Mouse (Mus musculus): ENCODE measurements around the gene Slc9a9. TPM values are rescaled to one million over a fixed set of nuclear protein-coding genes. Genes with fewer than 3 reads are reported as not detected.

The Slc9a9 gene
- polyA plus RNA-seq, 1 experiment from 2014 or later, result 3.2 TPM

DNA sequence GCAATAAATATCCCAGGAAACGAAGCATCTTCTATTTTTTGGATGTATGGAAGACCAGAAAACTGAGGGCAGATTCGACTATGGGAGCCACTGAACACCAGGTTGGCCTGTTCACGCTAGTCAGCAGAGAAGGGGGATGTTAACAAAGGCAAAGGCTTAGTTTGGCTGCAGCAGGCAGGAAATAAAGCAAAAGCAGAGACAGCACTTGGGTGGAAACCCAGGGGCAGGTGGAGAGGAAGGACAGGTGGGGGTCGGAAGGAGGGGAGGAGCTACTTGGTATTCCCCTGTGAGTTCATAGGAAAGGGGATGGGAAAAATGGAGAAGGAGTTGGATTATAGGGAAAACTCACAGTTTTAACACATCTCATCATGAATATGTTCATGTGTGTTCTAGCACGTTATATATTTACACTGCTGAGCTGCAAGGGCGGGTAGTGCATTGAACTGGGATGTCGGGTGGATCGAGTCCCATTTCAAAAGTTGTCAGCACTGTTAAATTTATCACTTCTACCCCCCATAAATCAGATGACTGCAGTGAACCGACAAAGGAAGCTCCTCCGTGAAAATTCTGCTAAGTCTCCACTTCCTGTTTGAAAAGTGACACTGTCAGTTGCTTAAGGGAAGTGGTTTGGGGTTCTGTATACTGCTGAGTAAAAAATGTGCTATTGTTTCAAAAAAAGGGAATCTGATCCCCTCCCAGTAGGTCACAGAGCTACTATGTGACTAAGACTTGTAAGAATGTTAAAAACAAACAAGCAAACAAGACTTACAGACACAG is 21.8 kb downstream of the Slc9a9 start:
- no peak overlapping the region for H3K4me2 ChIP-seq (ENCODE audit: low read depth, low read length)
- no peaks in the 10 kb centered on the region for H3K36me3 ChIP-seq (ENCODE audit: control insufficient read depth, insufficient read depth)
- no peaks in the 10 kb centered on the region for H3K9me3 ChIP-seq (replicated peaks; ENCODE audit: control insufficient read depth, low read length)
- no peak overlapping the region for H3K4me3 ChIP-seq (ENCODE audit: low read depth, low read length)
- no peak overlapping the region for H3K9ac ChIP-seq (ENCODE audit: low read depth, low read length)
- H3K4me1 ChIP-seq (ENCODE audit: control insufficient read depth, low read depth, low read length), result peaks cover 30% of the 10 kb centered on the region
- no peak overlapping the region for H3K27ac ChIP-seq (ENCODE audit: low read length)
- 15% methylated on average over 10 of the region's 10 CpGs for WGBS (ENCODE audit: insufficient replicate concordance)
- H3K27me3 ChIP-seq (ENCODE audit: control insufficient read depth, insufficient read depth, low read depth, low read length), result no peaks in the 10 kb centered on the region
- ATAC-seq (ENCODE audit: low read depth), result peak; percentile 32

DNA sequence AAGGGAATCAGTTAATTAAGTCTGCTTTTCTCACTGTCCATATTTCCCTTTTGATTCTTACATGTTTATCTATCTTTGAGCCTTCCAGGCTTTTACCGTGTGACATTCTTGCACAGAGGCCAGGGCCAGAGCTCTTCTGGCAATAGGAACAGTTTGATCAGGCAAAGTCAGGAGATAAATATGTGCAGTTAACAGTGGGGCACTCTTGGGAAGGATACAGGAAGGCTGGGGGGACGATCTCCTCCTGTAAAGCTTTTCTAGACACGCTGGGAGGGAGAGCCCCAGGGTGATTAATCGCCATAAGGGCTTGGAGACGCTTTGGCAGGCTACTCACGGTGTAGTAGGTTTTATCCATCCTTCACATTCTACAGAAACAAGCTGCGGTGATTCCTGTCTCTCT is 22.4 kb downstream of the Slc9a9 start:
- 15% methylated on average over 7 of the region's 7 CpGs for WGBS (ENCODE audit: insufficient replicate concordance)
- ATAC-seq (ENCODE audit: low read depth), result no peak
- Histone ChIP-seq H3K4me1 (ENCODE audit: control insufficient read depth, low read depth, low read length) (peaks cover 36% of the 10 kb centered on the region), H3K27ac (ENCODE audit: low read length) (peak overlapping the region; percentile 58; the same call in 1 of the 2 replicates), H3K36me3 (ENCODE audit: control insufficient read depth, insufficient read depth) (no peaks in the 10 kb centered on the region), H3K9ac (ENCODE audit: low read depth, low read length) (no peak overlapping the region), H3K4me2 (ENCODE audit: low read depth, low read length) (no peak overlapping the region), H3K9me3 (replicated peaks; ENCODE audit: control insufficient read depth, low read length) (no peaks in the 10 kb centered on the region), H3K27me3 (ENCODE audit: control insufficient read depth, insufficient read depth, low read depth, low read length) (no peaks in the 10 kb centered on the region), H3K4me3 (ENCODE audit: low read depth, low read length) (no peak overlapping the region)

DNA sequence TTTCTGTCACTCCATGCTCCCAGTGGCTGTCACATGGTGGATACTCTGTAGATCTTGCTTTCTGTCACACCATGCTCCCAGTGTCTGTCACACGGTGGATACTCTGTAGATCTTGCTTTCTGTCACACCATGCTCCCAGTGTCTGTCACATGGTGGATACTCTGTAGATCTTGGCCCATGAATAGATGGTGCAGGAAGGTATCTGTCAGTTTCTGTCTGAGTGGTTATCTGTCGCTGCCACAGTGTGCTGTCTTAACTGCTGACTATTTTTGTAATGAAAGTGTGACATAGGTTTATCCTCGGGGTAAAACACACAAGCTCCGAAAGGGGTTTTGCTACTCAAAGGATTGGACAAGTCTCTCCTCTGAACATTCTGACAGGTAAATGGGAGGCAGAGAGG is 24.5 kb downstream of the Slc9a9 start:
- no peaks in the 10 kb centered on the region for H3K9me3 ChIP-seq (replicated peaks; ENCODE audit: control insufficient read depth, low read length)
- H3K27ac ChIP-seq (ENCODE audit: low read length), result peak overlapping the region; percentile 41
- ATAC-seq (ENCODE audit: low read depth), result peak; percentile 48
- H3K4me3 ChIP-seq (ENCODE audit: low read depth, low read length), result no peak overlapping the region
- H3K4me1 ChIP-seq (ENCODE audit: control insufficient read depth, low read depth, low read length), result peaks cover 37% of the 10 kb centered on the region
- H3K4me2 ChIP-seq (ENCODE audit: low read depth, low read length), result no peak overlapping the region; the same call in 1 of the 2 replicates
- no peaks in the 10 kb centered on the region for H3K27me3 ChIP-seq (ENCODE audit: control insufficient read depth, insufficient read depth, low read depth, low read length)
- WGBS (ENCODE audit: insufficient replicate concordance), result 23% methylated on average over 4 of the region's 4 CpGs
- H3K9ac ChIP-seq (ENCODE audit: low read depth, low read length), result no peak overlapping the region
- no peaks in the 10 kb centered on the region for H3K36me3 ChIP-seq (ENCODE audit: control insufficient read depth, insufficient read depth)

DNA sequence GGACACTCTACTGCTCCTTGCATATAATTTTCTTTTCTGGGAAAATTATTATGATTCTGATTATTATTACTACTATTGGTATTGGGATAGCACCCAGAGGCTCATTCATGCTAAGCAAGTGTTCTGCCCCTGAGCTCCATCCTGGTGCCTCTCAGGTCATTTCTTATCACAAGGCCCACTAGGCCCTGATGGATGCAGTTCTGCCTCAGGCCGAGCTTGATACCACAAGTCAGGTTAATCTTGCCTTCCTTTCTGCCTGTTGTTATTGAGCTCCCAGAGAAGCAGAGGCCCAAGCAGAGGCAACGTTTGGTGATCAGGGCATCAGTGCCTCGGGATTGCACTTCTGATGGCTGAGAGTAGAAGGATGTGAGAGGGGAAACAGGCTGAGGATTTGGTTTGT is 25.3 kb downstream of the Slc9a9 start:
- H3K9me3 ChIP-seq (replicated peaks; ENCODE audit: control insufficient read depth, low read length), result no peaks in the 10 kb centered on the region
- 21% methylated on average over 3 of the region's 3 CpGs for WGBS (ENCODE audit: insufficient replicate concordance)
- H3K27ac ChIP-seq (ENCODE audit: low read length), result peak overlapping the region; percentile 41
- peak; percentile 68 for ATAC-seq (ENCODE audit: low read depth)
- no peak overlapping the region for H3K4me3 ChIP-seq (ENCODE audit: low read depth, low read length)
- H3K27me3 ChIP-seq (ENCODE audit: control insufficient read depth, insufficient read depth, low read depth, low read length), result no peaks in the 10 kb centered on the region
- no peak overlapping the region; the same call in 1 of the 2 replicates for H3K4me2 ChIP-seq (ENCODE audit: low read depth, low read length)
- H3K9ac ChIP-seq (ENCODE audit: low read depth, low read length), result no peak overlapping the region
- peaks cover 37% of the 10 kb centered on the region for H3K4me1 ChIP-seq (ENCODE audit: control insufficient read depth, low read depth, low read length)
- H3K36me3 ChIP-seq (ENCODE audit: control insufficient read depth, insufficient read depth), result no peaks in the 10 kb centered on the region

DNA sequence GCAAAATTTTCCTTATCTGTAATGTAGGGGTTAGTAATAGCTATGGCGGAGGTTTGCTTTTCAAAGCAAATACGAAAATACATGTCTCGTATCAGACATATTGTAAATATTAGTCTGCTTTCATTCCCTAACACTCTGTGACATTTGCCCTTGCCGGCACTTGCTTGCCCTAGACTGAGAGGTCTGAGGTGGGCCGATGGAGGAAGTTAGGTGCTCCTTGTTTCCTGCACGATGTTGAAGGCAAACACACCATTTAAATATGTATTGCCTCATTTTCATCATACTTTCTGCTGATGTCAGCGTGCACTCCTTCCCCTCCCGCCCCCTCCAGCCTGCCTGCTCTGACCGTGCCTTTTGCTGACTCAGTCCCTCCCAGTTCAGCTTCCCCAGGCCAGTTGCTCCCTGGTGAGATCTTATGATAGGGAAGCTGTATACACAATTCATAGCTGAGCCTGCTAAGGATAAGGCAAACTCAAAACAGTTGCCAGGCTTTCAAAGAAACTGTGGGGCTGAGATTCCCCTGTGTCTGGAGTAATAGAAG is 26.9 kb downstream of the Slc9a9 start:
- Histone ChIP-seq H3K9me3 (replicated peaks; ENCODE audit: control insufficient read depth, low read length) (no peaks in the 10 kb centered on the region), H3K27ac (ENCODE audit: low read length) (peak overlapping the region; percentile 50), H3K9ac (ENCODE audit: low read depth, low read length) (no peak overlapping the region), H3K27me3 (ENCODE audit: control insufficient read depth, insufficient read depth, low read depth, low read length) (no peaks in the 10 kb centered on the region), H3K4me2 (ENCODE audit: low read depth, low read length) (0 out of 2 replicates have a peak overlapping the region, but pooled peaks have one; percentile 5), H3K36me3 (ENCODE audit: control insufficient read depth, insufficient read depth) (no peaks in the 10 kb centered on the region), H3K4me1 (ENCODE audit: control insufficient read depth, low read depth, low read length) (peaks cover 35% of the 10 kb centered on the region), H3K4me3 (ENCODE audit: low read depth, low read length) (no peak overlapping the region)
- WGBS (ENCODE audit: insufficient replicate concordance), result 29% methylated on average over 9 of the region's 9 CpGs
- peak; percentile 73 for ATAC-seq (ENCODE audit: low read depth)

DNA sequence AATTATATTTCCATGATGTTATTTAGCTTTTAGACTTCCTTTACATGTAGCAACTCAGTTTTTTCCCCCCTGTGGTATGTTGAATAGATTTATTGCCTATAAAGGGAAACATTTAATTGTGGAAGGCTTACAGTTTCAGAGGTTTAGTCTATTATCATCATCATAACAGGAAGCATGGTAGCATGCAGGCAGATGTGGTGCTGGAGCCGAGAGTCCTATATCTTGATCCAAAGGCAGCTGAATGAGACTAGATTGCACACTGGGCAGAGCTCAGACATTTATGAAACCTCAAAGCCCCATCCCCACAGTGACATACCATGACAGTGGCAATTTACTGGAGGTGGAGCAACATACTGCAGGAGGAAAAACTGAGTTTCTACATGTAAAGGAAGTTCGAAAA is 28.5 kb downstream of the Slc9a9 start:
- no peak overlapping the region for H3K9ac ChIP-seq (ENCODE audit: low read depth, low read length)
- H3K4me1 ChIP-seq (ENCODE audit: control insufficient read depth, low read depth, low read length), result peaks cover 27% of the 10 kb centered on the region
- H3K27me3 ChIP-seq (ENCODE audit: control insufficient read depth, insufficient read depth, low read depth, low read length), result no peaks in the 10 kb centered on the region
- no peaks in the 10 kb centered on the region for H3K9me3 ChIP-seq (replicated peaks; ENCODE audit: control insufficient read depth, low read length)
- no peak overlapping the region for H3K4me2 ChIP-seq (ENCODE audit: low read depth, low read length)
- 27% methylated on average over 2 of the region's 2 CpGs for WGBS (ENCODE audit: insufficient replicate concordance)
- ATAC-seq (ENCODE audit: low read depth), result no peak
- H3K27ac ChIP-seq (ENCODE audit: low read length), result no peak overlapping the region
- no peak overlapping the region for H3K4me3 ChIP-seq (ENCODE audit: low read depth, low read length)
- H3K36me3 ChIP-seq (ENCODE audit: control insufficient read depth, insufficient read depth), result no peaks in the 10 kb centered on the region

DNA sequence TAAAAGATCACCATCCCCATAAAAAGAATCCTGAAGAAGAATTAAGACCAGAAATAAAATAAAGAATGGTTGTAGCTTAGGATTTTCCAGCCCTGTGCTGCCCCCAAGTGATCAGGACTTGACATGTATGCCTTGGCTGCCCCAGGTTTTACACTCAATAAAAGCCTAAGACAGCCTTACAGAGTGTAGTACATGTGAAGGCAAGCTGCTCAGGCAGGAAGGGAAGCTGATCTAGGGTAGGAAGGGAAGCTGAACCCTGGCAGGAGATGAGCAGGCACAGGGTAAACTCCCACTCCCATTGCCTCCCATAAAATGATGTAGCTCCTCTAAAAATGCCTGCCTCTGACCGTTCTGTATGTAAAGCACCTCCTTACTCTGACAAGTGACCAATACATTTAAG is 30.8 kb downstream of the Slc9a9 start:
- Histone ChIP-seq H3K4me2 (ENCODE audit: low read depth, low read length) (no peak overlapping the region), H3K9me3 (replicated peaks; ENCODE audit: control insufficient read depth, low read length) (no peaks in the 10 kb centered on the region), H3K27me3 (ENCODE audit: control insufficient read depth, insufficient read depth, low read depth, low read length) (no peaks in the 10 kb centered on the region), H3K9ac (ENCODE audit: low read depth, low read length) (no peak overlapping the region), H3K4me1 (ENCODE audit: control insufficient read depth, low read depth, low read length) (peaks cover 16% of the 10 kb centered on the region), H3K36me3 (ENCODE audit: control insufficient read depth, insufficient read depth) (no peaks in the 10 kb centered on the region), H3K4me3 (ENCODE audit: low read depth, low read length) (no peak overlapping the region), H3K27ac (ENCODE audit: low read length) (no peak overlapping the region)
- no peak for ATAC-seq (ENCODE audit: low read depth)
- WGBS (ENCODE audit: insufficient replicate concordance), result 76% methylated on average over 1 of the region's 1 CpGs

DNA sequence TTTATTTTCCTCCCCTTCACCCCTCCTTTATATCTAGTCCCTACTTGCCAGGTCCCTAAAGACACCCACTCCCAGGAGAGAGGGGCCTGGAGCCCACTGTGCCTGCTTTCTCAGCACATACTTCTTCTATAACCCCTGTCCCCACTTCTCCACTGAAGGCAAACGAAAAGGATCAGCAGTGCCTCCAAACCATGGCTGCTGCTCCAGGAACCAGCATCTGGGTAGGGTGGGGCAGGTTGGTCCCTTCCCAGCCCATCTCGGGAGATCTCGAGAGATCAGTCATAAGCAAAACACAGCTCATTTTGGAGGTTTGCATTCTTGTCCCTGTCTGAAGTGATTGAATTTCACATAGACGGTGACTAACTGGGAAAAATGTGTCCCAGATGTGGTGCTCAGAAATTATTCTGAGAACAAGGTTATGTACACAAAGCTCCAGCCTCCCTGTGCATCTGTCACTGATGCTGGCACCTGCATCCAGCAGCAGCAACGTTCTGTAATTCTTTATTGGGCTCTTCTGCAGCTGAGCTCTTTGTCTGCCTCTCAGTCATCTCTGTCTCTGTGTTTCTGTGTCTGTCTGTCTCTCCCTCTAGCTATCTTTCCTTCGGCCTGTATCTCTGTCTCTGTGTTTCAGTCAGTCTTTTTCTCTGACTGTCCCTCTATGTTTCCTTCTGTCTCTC is 31.6 kb downstream of the Slc9a9 start:
- H3K9ac ChIP-seq (ENCODE audit: low read depth, low read length), result no peak overlapping the region
- H3K4me1 ChIP-seq (ENCODE audit: control insufficient read depth, low read depth, low read length), result peaks cover 9% of the 10 kb centered on the region
- H3K27ac ChIP-seq (ENCODE audit: low read length), result no peak overlapping the region
- H3K4me2 ChIP-seq (ENCODE audit: low read depth, low read length), result no peak overlapping the region
- H3K4me3 ChIP-seq (ENCODE audit: low read depth, low read length), result no peak overlapping the region
- WGBS (ENCODE audit: insufficient replicate concordance), result 57% methylated on average over 6 of the region's 6 CpGs
- no peak for ATAC-seq (ENCODE audit: low read depth)
- H3K27me3 ChIP-seq (ENCODE audit: control insufficient read depth, insufficient read depth, low read depth, low read length), result no peaks in the 10 kb centered on the region
- H3K9me3 ChIP-seq (replicated peaks; ENCODE audit: control insufficient read depth, low read length), result no peaks in the 10 kb centered on the region
- no peaks in the 10 kb centered on the region for H3K36me3 ChIP-seq (ENCODE audit: control insufficient read depth, insufficient read depth)

Measured in liver, embryonic 16.5 days (tissue).